Comparison of ENCODE assay signal across 19 mouse cellular contexts in genomic region chr14:96668635-96669034, GRCm38 (mm10).
DNase-seq lines count a peak whose midpoint lies in the region; ATAC-seq and TF ChIP-seq lines count a peak whose summit lies in the region.
"Had no signal": no experiment of that assay in that cellular context is flagged by ENCODE, and none has a peak within 500 bp of the region (broad histone marks: within the 10 kb centered on the region; RNA-seq: fewer than 3 reads in every experiment).

No protein-coding gene starts in this region.

- no peak overlapping the region for H3K4me2 ChIP-seq in forebrain, embryonic 15.5 days (replicated peaks)
- no peak overlapping the region for H3K4me2 ChIP-seq in forebrain, embryonic 11.5 days (ENCODE audit: low read depth, low read length, severe bottlenecking)
- H3K4me2 ChIP-seq in forebrain, postnatal 0 days (ENCODE audit: low read depth) = no peak overlapping the region
- no peak overlapping the region for H3K4me2 ChIP-seq in forebrain, embryonic 12.5 days
- H3K4me2 ChIP-seq: embryonic facial prominence, embryonic 13.5 days; embryonic facial prominence, embryonic 15.5 days had no signal

- H3K27me3 ChIP-seq in forebrain, embryonic 15.5 days = no peaks in the 10 kb centered on the region
- no peaks in the 10 kb centered on the region for H3K27me3 ChIP-seq in forebrain, embryonic 11.5 days (ENCODE audit: control insufficient read depth, insufficient read depth, low read length)
- no peaks in the 10 kb centered on the region for H3K27me3 ChIP-seq in forebrain, postnatal 0 days (ENCODE audit: insufficient read depth, low read length)
- no peaks in the 10 kb centered on the region for H3K27me3 ChIP-seq in forebrain, embryonic 12.5 days
- H3K27me3 ChIP-seq: embryonic facial prominence, embryonic 13.5 days; embryonic facial prominence, embryonic 15.5 days had no signal

- intact Hi-C loops in heart, postnatal 10 days (cut with DNase I) = no loop called here

- TF ChIP-seq CTCF in forebrain, postnatal 0 days (IDR thresholded peaks at IDR 0.05; ENCODE audit: low read depth) = no peak

- no peak for DNase-seq in forebrain, embryonic 11.5 days (ENCODE audit: low spot score)
- no peak for DNase-seq in forebrain, postnatal 0 days
- DNase-seq in brain, embryonic 18.5 days (ENCODE audit: low read depth, low spot score) = peak; percentile 22
- DNase-seq in heart, postnatal 10 days = no peak
- DNase-seq: adrenal gland, adult 2 months; adrenal gland, postnatal 10 days; adrenal gland, postnatal 25 days; cerebellum, adult 11 months; cerebellum, adult 18-20 months; cerebellum, adult 8-10 months; cerebellum, adult 9-11 months; cerebellum, postnatal 14 days; cerebellum, postnatal 36 days; embryo, embryonic 11 days had no signal

- no peak overlapping the region for H3K4me3 ChIP-seq in forebrain, embryonic 15.5 days
- H3K4me3 ChIP-seq in forebrain, embryonic 11.5 days (ENCODE audit: low read depth, low read length) = no peak overlapping the region
- H3K4me3 ChIP-seq in forebrain, postnatal 0 days (ENCODE audit: low read depth, low read length) = no peak overlapping the region
- H3K4me3 ChIP-seq in forebrain, embryonic 12.5 days (replicated peaks) = no peak overlapping the region
- H3K4me3 ChIP-seq: embryonic facial prominence, embryonic 13.5 days; embryonic facial prominence, embryonic 15.5 days; erythroblast, embryonic 14.5 days had no signal

- no peak overlapping the region for H3K9ac ChIP-seq in forebrain, embryonic 15.5 days (replicated peaks)
- H3K9ac ChIP-seq in forebrain, embryonic 11.5 days (ENCODE audit: low read length) = no peak overlapping the region
- no peak overlapping the region for H3K9ac ChIP-seq in forebrain, postnatal 0 days
- H3K9ac ChIP-seq in forebrain, embryonic 12.5 days = no peak overlapping the region
- H3K9ac ChIP-seq: embryonic facial prominence, embryonic 13.5 days; embryonic facial prominence, embryonic 15.5 days had no signal

- no peaks in the 10 kb centered on the region for H3K36me3 ChIP-seq in forebrain, embryonic 15.5 days
- H3K36me3 ChIP-seq in forebrain, embryonic 11.5 days (ENCODE audit: control insufficient read depth, insufficient read depth, low read length) = no peaks in the 10 kb centered on the region
- no peaks in the 10 kb centered on the region for H3K36me3 ChIP-seq in forebrain, postnatal 0 days (ENCODE audit: insufficient read depth)
- no peaks in the 10 kb centered on the region for H3K36me3 ChIP-seq in forebrain, embryonic 12.5 days (replicated peaks)
- H3K36me3 ChIP-seq: embryonic facial prominence, embryonic 13.5 days; embryonic facial prominence, embryonic 15.5 days had no signal

- 69% methylated on average over 2 of the region's 2 CpGs for WGBS in forebrain, embryonic 15.5 days
- whole genome bisulfite sequencing in forebrain, embryonic 11.5 days = 90% methylated on average over 2 of the region's 2 CpGs
- whole genome bisulfite sequencing in forebrain, postnatal 0 days = 58% methylated on average over 2 of the region's 2 CpGs
- WGBS in forebrain, embryonic 12.5 days = 80% methylated on average over 2 of the region's 2 CpGs

- 0 out of 2 replicates have a peak, but pooled peaks have one; percentile 26 for ATAC-seq in forebrain, embryonic 15.5 days (replicated peaks)
- ATAC-seq in forebrain, embryonic 11.5 days (replicated peaks; ENCODE audit: low FRiP score) = no peak
- peak; percentile 66 for ATAC-seq in forebrain, postnatal 0 days
- ATAC-seq in forebrain, embryonic 12.5 days (ENCODE audit: low FRiP score) = no peak

- no peaks in the 10 kb centered on the region for H3K4me1 ChIP-seq in forebrain, embryonic 15.5 days
- no peaks in the 10 kb centered on the region for H3K4me1 ChIP-seq in forebrain, embryonic 11.5 days (replicated peaks; ENCODE audit: control insufficient read depth, insufficient read depth, low read length)
- H3K4me1 ChIP-seq in forebrain, postnatal 0 days (ENCODE audit: insufficient read depth) = no peaks in the 10 kb centered on the region
- H3K4me1 ChIP-seq in forebrain, embryonic 12.5 days = no peaks in the 10 kb centered on the region
- H3K4me1 ChIP-seq: embryonic facial prominence, embryonic 13.5 days; embryonic facial prominence, embryonic 15.5 days had no signal

- no peak overlapping the region for H3K27ac ChIP-seq in forebrain, embryonic 15.5 days (replicated peaks)
- H3K27ac ChIP-seq in forebrain, embryonic 11.5 days (ENCODE audit: low read depth, low read length) = no peak overlapping the region
- no peak overlapping the region for H3K27ac ChIP-seq in forebrain, postnatal 0 days (ENCODE audit: low read depth, low read length)
- no peak overlapping the region for H3K27ac ChIP-seq in forebrain, embryonic 12.5 days
- H3K27ac ChIP-seq: embryonic facial prominence, embryonic 13.5 days; embryonic facial prominence, embryonic 15.5 days had no signal

- no peaks in the 10 kb centered on the region for H3K9me3 ChIP-seq in forebrain, embryonic 15.5 days
- H3K9me3 ChIP-seq in forebrain, embryonic 11.5 days (ENCODE audit: control insufficient read depth, low read length) = no peaks in the 10 kb centered on the region
- no peaks in the 10 kb centered on the region for H3K9me3 ChIP-seq in forebrain, postnatal 0 days (ENCODE audit: low read length)
- H3K9me3 ChIP-seq in forebrain, embryonic 12.5 days = no peaks in the 10 kb centered on the region
- H3K9me3 ChIP-seq: embryonic facial prominence, embryonic 13.5 days; embryonic facial prominence, embryonic 15.5 days had no signal

Comparison
In these comparisons a context has a peak if more than half of its experiments do, and no peak if none do; other contexts are left out.
1. ATAC-seq: peak in forebrain, embryonic 15.5 days (single experiment) and forebrain, postnatal 0 days (single experiment); none in forebrain, embryonic 11.5 days (single experiment) and forebrain, embryonic 12.5 days (single experiment).